Mouse (Mus musculus) lung, postnatal 0 days (tissue): ENCODE data around the gene Kcnq5. TPM values are rescaled to one million over a fixed set of nuclear protein-coding genes. Genes with fewer than 3 reads are reported as not detected.

Experiments
- ATAC-seq: fragments of 200-750 bp; cut with Nextera tagmentation; 2 replicates; pipeline ENCODE4 v1.8.0; 2017; ENCODE audit warnings: moderate library complexity
- DNase-seq: peaks from one replicate; pipeline ENCODE4 v3.0.0-alpha.2; 2016; ENCODE audit warnings: low spot score
- H3K27ac ChIP-seq: fragments of 300-500 bp; sonication (generic); 2 replicates; pipeline ENCODE4 v1.5.1; 2014; ENCODE audit warnings: antibody characterized with exemption, mild to moderate bottlenecking, low read length, mixed read lengths
- H3K27me3 ChIP-seq: fragments of 300-500 bp; sonication (generic); replicated peaks from 2 replicates; pipeline ENCODE4 v1.6.1; 2014; ENCODE audit warnings: low read length, mixed read lengths; ENCODE audit not compliant: insufficient read depth
- H3K36me3 ChIP-seq: fragments of 300-500 bp; sonication (generic); 2 replicates; pipeline ENCODE4 v1.6.1; 2014; ENCODE audit warnings: low read length, mixed read lengths; ENCODE audit not compliant: insufficient read depth
- H3K4me1 ChIP-seq: fragments of 300-500 bp; sonication (generic); 2 replicates; pipeline ENCODE4 v1.6.1; 2014; ENCODE audit warnings: antibody characterized with exemption, low read depth, low read length, mixed read lengths; ENCODE audit not compliant: insufficient read depth
- H3K4me2 ChIP-seq: fragments of 300-500 bp; sonication (generic); replicated peaks from 2 replicates; pipeline ENCODE4 v1.6.1; 2014; ENCODE audit warnings: low read depth, mild to moderate bottlenecking, low read length, moderate library complexity, mixed read lengths
- H3K4me3 ChIP-seq: fragments of 300-500 bp; sonication (generic); 2 replicates; pipeline ENCODE4 v1.5.1; 2014; ENCODE audit warnings: low read depth, low read length
- H3K9ac ChIP-seq: fragments of 300-500 bp; sonication (generic); replicated peaks from 2 replicates; pipeline ENCODE4 v1.6.1; 2014; ENCODE audit warnings: low read depth, mild to moderate bottlenecking
- H3K9me3 ChIP-seq: fragments of 300-500 bp; sonication (generic); 2 replicates; pipeline ENCODE4 v1.6.1; 2016; ENCODE audit warnings: low read length, mixed read lengths
- CTCF ChIP-seq: IDR thresholded peaks from 2 replicates; pipeline ENCODE4 v1.5.1; 2016; ENCODE audit warnings: antibody characterized with exemption, mild to moderate bottlenecking
- EP300 ChIP-seq: IDR thresholded peaks from 2 replicates; pipeline ENCODE4 v1.6.1; 2016; ENCODE audit warnings: antibody characterized with exemption, mild to moderate bottlenecking, control low read depth
- WGBS: fragments of 180-500 bp; shearing (Covaris S2); extraction: QIAGEN DNeasy Blood & Tissue Kit; methylation state at CpG from one replicate; pipeline ENCODE4 v1.1.7; 2014; 5-methylcytosine and 5-hydroxymethylcytosine counted together
- polyA plus RNA-seq: library from polyadenylated mRNA; unstranded; fragments of >200 nt; fragmentation: Nextera tagmentation; extraction: Ambion mirVana; gene quantifications from 2 replicates; pipeline ENCODE4 v1.2.1, GENCODE M21; 2015

The Kcnq5 gene
- polyA plus RNA-seq, 1 experiment from 2014 or later, result 1.5 TPM

DNA sequence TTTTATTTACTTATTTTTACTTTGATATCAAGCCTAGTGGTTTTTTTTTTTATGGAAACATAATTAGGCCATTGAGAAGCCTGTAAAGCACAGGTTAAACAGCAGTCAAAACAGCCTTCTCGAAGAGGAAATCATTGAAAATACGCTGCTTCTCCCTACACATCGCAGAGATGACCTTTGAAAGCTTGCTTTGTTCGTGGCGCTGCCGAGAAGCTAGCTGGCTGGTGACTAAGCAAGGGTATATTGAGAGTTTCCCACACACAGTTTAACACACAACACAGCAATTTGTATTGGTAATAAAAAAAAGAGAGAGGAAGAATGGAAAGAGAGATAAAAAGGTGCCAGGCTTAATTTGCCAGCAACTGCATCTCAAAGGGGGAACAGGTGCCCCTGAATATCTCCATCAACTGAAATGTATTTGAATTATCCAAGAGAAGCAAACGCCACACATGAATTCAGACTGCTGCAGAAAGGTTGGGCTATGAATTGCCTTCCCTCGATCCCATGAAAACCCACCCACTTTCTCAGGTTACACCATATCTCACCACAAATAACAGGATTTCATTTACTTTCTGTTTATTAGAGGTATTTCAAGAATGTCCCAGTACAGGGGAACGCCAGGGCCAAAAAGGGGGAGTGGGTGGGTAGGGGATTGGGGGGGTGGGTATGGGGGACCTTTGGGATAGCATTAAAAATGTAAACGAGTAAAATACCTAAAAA is 461.8 kb downstream of the Kcnq5 start:
- TF ChIP-seq CTCF, result no peak
- no peak for TF ChIP-seq EP300
- Histone ChIP-seq H3K9me3 (no peaks in the 10 kb centered on the region), H3K4me3 (no peak overlapping the region), H3K9ac (no peak overlapping the region), H3K36me3 (no peaks in the 10 kb centered on the region), H3K4me2 (no peak overlapping the region), H3K4me1 (no peaks in the 10 kb centered on the region), H3K27me3 (no peaks in the 10 kb centered on the region), H3K27ac (no peak overlapping the region)
- DNase-seq (no peak), ATAC-seq (no peak)
- 15% methylated on average over 10 of the region's 10 CpGs for WGBS

DNA sequence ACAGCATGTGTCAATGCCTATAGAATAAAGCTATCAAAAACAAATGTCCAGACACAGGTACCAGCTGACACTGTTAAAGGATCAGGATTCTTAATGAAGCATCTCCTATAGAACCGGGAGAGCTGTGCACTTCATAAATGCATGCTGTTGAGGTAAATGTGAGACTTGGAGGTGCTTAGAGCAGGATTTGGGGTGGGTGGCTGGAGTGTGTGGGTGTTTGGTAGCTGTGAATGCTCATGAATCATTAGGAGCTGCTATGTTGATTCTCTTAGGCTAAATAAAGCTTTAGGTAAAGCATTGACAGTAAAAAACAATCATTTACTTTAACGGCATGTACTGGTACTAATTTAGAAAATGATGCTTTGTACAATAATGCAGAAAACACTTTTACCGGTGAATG is 465.4 kb downstream of the Kcnq5 start:
- DNase-seq (no peak), ATAC-seq (no peak)
- H3K9me3 ChIP-seq, result no peaks in the 10 kb centered on the region
- H3K4me2 ChIP-seq, result no peak overlapping the region
- no peaks in the 10 kb centered on the region for H3K27me3 ChIP-seq
- H3K9ac ChIP-seq, result no peak overlapping the region
- WGBS, result 91% methylated on average over 3 of the region's 3 CpGs
- no peaks in the 10 kb centered on the region for H3K4me1 ChIP-seq
- H3K36me3 ChIP-seq, result no peaks in the 10 kb centered on the region
- H3K4me3 ChIP-seq, result no peak overlapping the region
- H3K27ac ChIP-seq, result no peak overlapping the region
- TF ChIP-seq CTCF (no peak), EP300 (no peak)

DNA sequence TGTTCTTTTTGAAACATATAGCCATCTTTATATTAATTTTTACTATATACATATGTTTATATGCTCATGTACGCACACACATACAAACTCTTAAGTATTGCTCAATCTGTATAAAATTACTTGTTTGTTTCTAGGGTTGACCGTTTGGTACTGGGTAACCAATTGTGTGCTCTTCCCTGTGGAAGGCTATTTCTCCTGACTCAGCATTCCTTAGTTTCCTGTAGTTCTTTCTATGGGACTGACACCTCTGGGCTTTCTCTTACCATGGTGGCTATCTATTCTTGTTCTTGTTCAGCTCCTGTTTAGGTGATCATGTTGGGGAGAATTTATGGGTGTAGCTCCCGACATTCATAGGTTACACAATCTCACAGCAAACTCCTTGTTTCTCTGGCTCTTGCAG is 473.1 kb downstream of the Kcnq5 start:
- Histone ChIP-seq H3K27me3 (no peaks in the 10 kb centered on the region), H3K4me3 (no peak overlapping the region), H3K9ac (no peak overlapping the region), H3K4me2 (no peak overlapping the region), H3K36me3 (no peaks in the 10 kb centered on the region), H3K9me3 (no peaks in the 10 kb centered on the region), H3K4me1 (no peaks in the 10 kb centered on the region), H3K27ac (no peak overlapping the region)
- 80% methylated on average over 3 of the region's 3 CpGs for WGBS
- DNase-seq (no peak), ATAC-seq (no peak)
- TF ChIP-seq EP300 (no peak), CTCF (no peak)

DNA sequence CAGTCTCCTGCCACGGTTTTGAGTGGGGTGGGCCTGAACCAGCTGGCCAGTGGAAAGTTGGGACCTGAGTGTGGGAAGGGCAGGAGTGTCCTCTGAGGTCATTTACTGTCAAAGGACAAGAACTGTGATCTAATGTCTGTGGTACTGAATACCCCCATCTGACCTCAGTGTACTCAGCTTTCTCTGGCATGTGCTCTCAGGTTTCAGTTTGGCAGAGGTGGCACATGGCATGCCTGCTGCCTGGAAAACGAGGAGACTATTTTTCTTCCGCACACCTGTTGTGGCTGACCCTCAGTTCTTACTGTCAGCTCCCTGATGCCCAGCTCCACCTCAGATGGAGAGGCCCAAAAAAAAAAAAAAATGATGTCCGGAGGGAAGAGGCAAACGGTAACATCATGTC is 475.5 kb downstream of the Kcnq5 start:
- Histone ChIP-seq H3K4me2 (no peak overlapping the region), H3K4me1 (no peaks in the 10 kb centered on the region), H3K4me3 (no peak overlapping the region), H3K36me3 (no peaks in the 10 kb centered on the region), H3K9me3 (no peaks in the 10 kb centered on the region), H3K27ac (no peak overlapping the region), H3K27me3 (no peaks in the 10 kb centered on the region), H3K9ac (no peak overlapping the region)
- TF ChIP-seq EP300, result no peak
- TF ChIP-seq CTCF, result no peak
- DNase-seq (no peak), ATAC-seq (no peak)
- WGBS, result 44% methylated on average over 5 of the region's 5 CpGs

DNA sequence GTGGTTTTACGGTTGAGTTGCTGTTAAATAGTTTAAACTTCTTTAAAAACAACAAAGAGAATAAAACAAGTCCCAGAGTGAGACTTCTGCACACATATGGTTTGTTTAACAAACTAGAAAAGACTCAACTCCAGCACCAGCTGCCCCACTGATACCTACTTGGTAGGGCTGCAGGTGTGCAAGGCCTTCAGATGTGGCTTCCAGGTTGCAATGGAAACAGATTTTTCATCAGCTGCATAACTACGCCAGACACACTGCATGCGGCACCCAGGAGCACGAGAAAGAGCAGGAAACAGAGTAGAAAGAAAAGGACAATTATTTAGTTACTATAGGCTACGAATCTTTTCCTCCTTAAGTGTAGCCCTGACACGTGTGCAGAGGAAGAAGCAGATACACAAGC is 492.4 kb downstream of the Kcnq5 start:
- 74% methylated on average over 6 of the region's 6 CpGs for WGBS
- H3K4me1 ChIP-seq, result no peaks in the 10 kb centered on the region
- H3K4me2 ChIP-seq, result no peak overlapping the region
- ATAC-seq (no peak), DNase-seq (no peak)
- H3K9ac ChIP-seq, result no peak overlapping the region
- H3K27me3 ChIP-seq, result no peaks in the 10 kb centered on the region
- H3K36me3 ChIP-seq, result no peaks in the 10 kb centered on the region
- TF ChIP-seq CTCF, result no peak
- no peak for TF ChIP-seq EP300
- no peak overlapping the region for H3K4me3 ChIP-seq
- no peak overlapping the region for H3K27ac ChIP-seq
- no peaks in the 10 kb centered on the region for H3K9me3 ChIP-seq

DNA sequence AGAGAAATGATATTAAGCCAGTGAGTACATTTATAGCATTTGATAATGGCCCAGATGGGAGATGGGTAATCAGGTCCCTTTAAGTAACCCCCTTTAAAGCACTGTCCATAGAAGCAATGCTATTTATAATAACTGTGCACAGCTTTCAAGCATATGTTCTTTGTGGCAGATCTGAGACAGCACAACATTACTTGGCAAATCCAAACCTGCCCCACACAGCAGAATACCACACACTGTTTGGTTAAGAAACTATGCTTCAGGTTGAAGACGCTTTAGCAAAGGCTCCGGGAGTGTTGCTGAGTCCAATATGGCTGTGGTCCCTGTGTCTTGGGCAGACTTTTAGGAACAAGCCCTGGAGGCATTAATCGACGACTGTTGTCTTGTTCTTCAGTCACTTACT is 495.3 kb downstream of the Kcnq5 start:
- TF ChIP-seq EP300, result no peak
- no peak for TF ChIP-seq CTCF
- H3K36me3 ChIP-seq, result no peaks in the 10 kb centered on the region
- H3K9me3 ChIP-seq, result no peaks in the 10 kb centered on the region
- no peak overlapping the region for H3K4me2 ChIP-seq
- DNase-seq (no peak), ATAC-seq (no peak)
- no peaks in the 10 kb centered on the region for H3K4me1 ChIP-seq
- 85% methylated on average over 4 of the region's 4 CpGs for WGBS
- H3K27ac ChIP-seq, result no peak overlapping the region
- H3K4me3 ChIP-seq, result no peak overlapping the region
- no peak overlapping the region for H3K9ac ChIP-seq
- no peaks in the 10 kb centered on the region for H3K27me3 ChIP-seq
